Mouse (Mus musculus) left cerebral cortex, adult 2 months (tissue): ENCODE results near the gene Acsl6. TPM values are rescaled to one million over a fixed set of nuclear protein-coding genes. Genes with fewer than 3 reads are reported as not detected.
"Not testable (repeated sequence)": the region's sequence is repeated elsewhere in the genome, so short reads cannot be mapped to it uniquely, and the experiment has no call there.

ENCODE experiments used
- DNase-seq, 2 experiments: peaks; one replicate each; pipeline ENCODE4 v3.0.0; 2021 to 2022; ENCODE audit warnings: low spot score in 2 of 2, mixed read lengths in 1 of 2; ENCODE audit errors: extremely low spot score in 1 of 2
- H3K27ac ChIP-seq: fragments of 200-600 bp; 2 replicates; pipeline ENCODE4 v1.8.1; 2022
- H3K4me3 ChIP-seq: fragments of 200-600 bp; 2 replicates; pipeline ENCODE4 v1.8.1; 2022
- CTCF ChIP-seq: fragments of 200-600 bp; IDR thresholded peaks from 2 replicates; pipeline ENCODE4 v1.8.1; 2022; ENCODE audit warnings: antibody characterized with exemption, mild to moderate bottlenecking, moderate library complexity
- intact Hi-C: fragments of 180-260 bp; cut with DNase I; formaldehyde crosslinking; loops from one replicate; pipeline ENCODE4 v1.15.1; 2025
- total RNA-seq, 2 experiments: library from RNA; stranded (reverse); gene quantifications; 2 replicates each; pipeline ENCODE4 v1.2.3; 2021

Acsl6 gene
- total RNA-seq, 2 experiments from 2014 or later = 200 to 201 TPM

GRCm38 (mm10) chr11:54351704-54352103 is 48.1 kb downstream of the Acsl6 start:
- intact Hi-C loops = loop anchor here (5.0 to 10.0 kb wide), 2 partner anchors 224 to 347 kb away; no protein-coding TSS in a partner anchor
- TF ChIP-seq CTCF = no peak
- no peak for DNase-seq
- H3K27ac ChIP-seq = peak overlapping the region; percentile 62
- H3K4me3 ChIP-seq = no peak overlapping the region

GRCm38 (mm10) chr11:54353121-54353576 is 49.6 kb downstream of the Acsl6 start:
- no peak for DNase-seq
- no peak for TF ChIP-seq CTCF
- H3K4me3 ChIP-seq = no peak overlapping the region
- intact Hi-C loops = loop anchor here (5.0 to 10.0 kb wide), 2 partner anchors 226 to 348 kb away; no protein-coding TSS in a partner anchor
- H3K27ac ChIP-seq = no peak overlapping the region

- Histone ChIP-seq H3K27ac (peak overlapping the region; percentile 57), H3K4me3 (no peak overlapping the region)
- peak in 1 of 2 experiments; percentile 42 for DNase-seq
- intact Hi-C loops = loop anchor here (1.0 to 10.0 kb wide), 6 partner anchors 48 to 350 kb away; partner anchors contain the start of genes Fnip1 and Il3
- TF ChIP-seq CTCF = peak; percentile 52
Measured at GRCm38 (mm10) chr11:54354595-54355563, 51.3 kb downstream of the Acsl6 start.

- H3K27ac ChIP-seq = no peak overlapping the region
- intact Hi-C loops = loop anchor here (2.0 to 10.0 kb wide), 4 partner anchors 82 to 351 kb away; partner anchors contain the start of genes Fnip1 and Il3
- H3K4me3 ChIP-seq = no peak overlapping the region
- TF ChIP-seq CTCF = no peak
- no peak for DNase-seq
Measured at GRCm38 (mm10) chr11:54355564-54355955, 52.0 kb downstream of the Acsl6 start.

GRCm38 (mm10) chr11:54356676-54357075 is 53.1 kb downstream of the Acsl6 start:
- intact Hi-C loops = loop anchor here (5.0 to 10.0 kb wide), 3 partner anchors 81 to 352 kb away; partner anchors contain the start of gene Fnip1
- no peak for DNase-seq
- H3K27ac ChIP-seq = no peak overlapping the region
- no peak overlapping the region for H3K4me3 ChIP-seq
- peak; percentile 42 for TF ChIP-seq CTCF

- intact Hi-C loops = no loop called here
- no peak for TF ChIP-seq CTCF
- H3K4me3 ChIP-seq = no peak overlapping the region
- no peak overlapping the region for H3K27ac ChIP-seq
- DNase-seq = no peak
Measured at GRCm38 (mm10) chr11:54372553-54372952, 69.0 kb downstream of the Acsl6 start.

GRCm38 (mm10) chr11:54390386-54390785 is 86.8 kb downstream of the Acsl6 start:
- Histone ChIP-seq H3K4me3 (no peak overlapping the region), H3K27ac (no peak overlapping the region)
- intact Hi-C loops = loop anchor here (10.0 kb wide), 1 partner anchor 236 kb away; no protein-coding TSS in a partner anchor
- DNase-seq = no peak
- TF ChIP-seq CTCF = no peak

GRCm38 (mm10) chr11:54391326-54391725 is 87.7 kb downstream of the Acsl6 start:
- DNase-seq = no peak
- intact Hi-C loops = loop anchor here (10.0 kb wide), 1 partner anchor 237 kb away; no protein-coding TSS in a partner anchor
- Histone ChIP-seq H3K27ac (no peak overlapping the region), H3K4me3 (no peak overlapping the region)
- TF ChIP-seq CTCF = no peak

GRCm38 (mm10) chr11:54396686-54397085 is 93.1 kb downstream of the Acsl6 start:
- Histone ChIP-seq H3K27ac (no peak overlapping the region), H3K4me3 (no peak overlapping the region)
- no peak for TF ChIP-seq CTCF
- intact Hi-C loops = loop anchor here (10.0 kb wide), 1 partner anchor 242 kb away; no protein-coding TSS in a partner anchor
- DNase-seq = no peak

GRCm38 (mm10) chr11:54398058-54398457 is 94.5 kb downstream of the Acsl6 start:
- intact Hi-C loops = loop anchor here (10.0 kb wide), 1 partner anchor 243 kb away; no protein-coding TSS in a partner anchor
- Histone ChIP-seq H3K27ac (no peak overlapping the region), H3K4me3 (no peak overlapping the region)
- DNase-seq = no peak
- no peak for TF ChIP-seq CTCF

- DNase-seq, H3K4me3 ChIP-seq, H3K27ac ChIP-seq, intact Hi-C loops: not testable (repeated sequence)
Measured at GRCm38 (mm10) chr11:54400803-54401202, 97.2 kb downstream of the Acsl6 start.

- DNase-seq = no peak
- no peak overlapping the region for H3K27ac ChIP-seq
- intact Hi-C loops = no loop called here
- H3K4me3 ChIP-seq = no peak overlapping the region
- no peak for TF ChIP-seq CTCF
Measured at GRCm38 (mm10) chr11:54404885-54405284, 101.3 kb downstream of the Acsl6 start.
